Mouse (Mus musculus): ENCODE results near the gene Camta1.

The Camta1 gene

GRCm38 (mm10) chr4:151103646-151104045 is 758.0 kb downstream of the Camta1 start:
- DNase-seq = no peak

- no peak for DNase-seq
Measured at GRCm38 (mm10) chr4:151097104-151097438, 764.6 kb downstream of the Camta1 start.

GRCm38 (mm10) chr4:151096334-151097103 is 765.2 kb downstream of the Camta1 start:
- no peak for DNase-seq

GRCm38 (mm10) chr4:151095207-151095606 is 766.5 kb downstream of the Camta1 start:
- peak; percentile 47 for DNase-seq

- no peak for DNase-seq
Measured at GRCm38 (mm10) chr4:151089270-151089669, 772.4 kb downstream of the Camta1 start, which contains the start of gene Gm13090. Gene Gm13090, plus strand, starts transcription at chr4:151089570.

GRCm38 (mm10) chr4:151088819-151089218 is 772.9 kb downstream of the Camta1 start:
- no peak for DNase-seq

GRCm38 (mm10) chr4:151087358-151087757 is 774.3 kb downstream of the Camta1 start:
- DNase-seq = no peak

- DNase-seq = no peak
Measured at GRCm38 (mm10) chr4:151083027-151083426, 778.6 kb downstream of the Camta1 start.

GRCm38 (mm10) chr4:151081977-151082376 is 779.7 kb downstream of the Camta1 start:
- no peak for DNase-seq

- DNase-seq = no peak
Measured at GRCm38 (mm10) chr4:151081355-151081754, 780.3 kb downstream of the Camta1 start.

- no peak for DNase-seq
Measured at GRCm38 (mm10) chr4:151074817-151075216, 786.9 kb downstream of the Camta1 start.

GRCm38 (mm10) chr4:151073108-151073744 is 788.5 kb downstream of the Camta1 start:
- DNase-seq = peak; percentile 45

GRCm38 (mm10) chr4:151070962-151071361 is 790.7 kb downstream of the Camta1 start:
- DNase-seq = no peak

GRCm38 (mm10) chr4:151068751-151069150 is 792.9 kb downstream of the Camta1 start:
- DNase-seq = no peak

- DNase-seq = no peak
Measured at GRCm38 (mm10) chr4:151059566-151059965, 802.1 kb downstream of the Camta1 start.

GRCm38 (mm10) chr4:151058634-151059033 is 803.0 kb downstream of the Camta1 start:
- no peak for DNase-seq

GRCm38 (mm10) chr4:151057347-151058321 is 804.0 kb downstream of the Camta1 start, which contains the start of gene Vamp3:
Gene Vamp3, minus strand, starts transcription at chr4:151057963.
- DNase-seq = peak; percentile 97

- DNase-seq = no peak
Measured at GRCm38 (mm10) chr4:151051162-151051561, 810.5 kb downstream of the Camta1 start.

GRCm38 (mm10) chr4:151046524-151046923 is 815.2 kb downstream of the Camta1 start:
- no peak for DNase-seq

GRCm38 (mm10) chr4:151044944-151045570 is 816.6 kb downstream of the Camta1 start:
- no peak for DNase-seq

- peak; percentile 98 for DNase-seq
Measured at GRCm38 (mm10) chr4:151044037-151044943, 817.4 kb downstream of the Camta1 start, which contains the start of gene Per3. Gene Per3, minus strand, starts transcription at chr4:151044665.

All from kidney, adult 11 months (tissue).